In genomic region chr2:156474111-156474510, GRCm38 (mm10) we compare ENCODE assay signal across 10 mouse cellular contexts. TPM values are rescaled to one million over a fixed set of nuclear protein-coding genes. Genes with fewer than 3 reads are reported as not detected.
A peak's percentile ranks its signal among the peaks of the same experiment; 100 is the strongest.
DNase-seq lines count a peak whose midpoint lies in the region; ATAC-seq and TF ChIP-seq lines count a peak whose summit lies in the region.
"Had no signal": no experiment of that assay in that cellular context is flagged by ENCODE, and none has a peak within 500 bp of the region (broad histone marks: within the 10 kb centered on the region; RNA-seq: fewer than 3 reads in every experiment).

No protein-coding gene starts in this region.

- H3K4me2 ChIP-seq in heart, embryonic 13.5 days, result peak overlapping the region; percentile 94; the same call in 1 of the 2 replicates
- no peak overlapping the region for H3K4me2 ChIP-seq in lung, embryonic 14.5 days
- H3K4me2 ChIP-seq in forebrain, embryonic 13.5 days, result no peak overlapping the region

- peaks cover 16% of the 10 kb centered on the region for H3K27me3 ChIP-seq in heart, embryonic 13.5 days (replicated peaks)
- no peaks in the 10 kb centered on the region for H3K27me3 ChIP-seq in lung, embryonic 14.5 days (ENCODE audit: insufficient read depth, low read length)
- H3K27me3 ChIP-seq in forebrain, embryonic 13.5 days, result no peaks in the 10 kb centered on the region

- ATAC-seq in heart, embryonic 13.5 days (ENCODE audit: extremely low read depth, insufficient number of reproducible peaks, low FRiP score, low TSS enrichment), result no peak
- ATAC-seq in lung, embryonic 14.5 days (ENCODE audit: insufficient read depth), result no peak
- no peak for ATAC-seq in forebrain, embryonic 13.5 days

- H3K9me3 ChIP-seq in heart, embryonic 13.5 days, result no peaks in the 10 kb centered on the region
- no peaks in the 10 kb centered on the region for H3K9me3 ChIP-seq in lung, embryonic 14.5 days (ENCODE audit: low read depth, low read length)
- H3K9me3 ChIP-seq in forebrain, embryonic 13.5 days (replicated peaks), result no peaks in the 10 kb centered on the region

- no peak for DNase-seq in heart, adult 9 months (ENCODE audit: low spot score in 2 of 2)
- DNase-seq in lung, embryonic 14.5 days, result peak; percentile 12
- no peak for DNase-seq in lung, postnatal 4 days
- DNase-seq in adipocyte (ENCODE audit: low spot score), result peak; percentile 94
- DNase-seq in cerebellum, postnatal 25 days, result peak; percentile 50 to 62
- no peak for DNase-seq in thymus, postnatal 4 days
- DNase-seq: liver, postnatal 0 days; thymus, postnatal 36 days had no signal

- peak overlapping the region; percentile 87; the same call in 1 of the 2 replicates for H3K27ac ChIP-seq in heart, embryonic 13.5 days (replicated peaks)
- no peak overlapping the region for H3K27ac ChIP-seq in lung, embryonic 14.5 days (ENCODE audit: low read depth)
- no peak overlapping the region for H3K27ac ChIP-seq in forebrain, embryonic 13.5 days

- WGBS in heart, embryonic 13.5 days, result 75% methylated on average over 3 of the region's 3 CpGs
- 53% methylated on average over 3 of the region's 3 CpGs for WGBS in lung, embryonic 14.5 days
- 59% methylated on average over 3 of the region's 3 CpGs for WGBS in forebrain, embryonic 13.5 days

- H3K9ac ChIP-seq in heart, embryonic 13.5 days, result no peak overlapping the region
- no peak overlapping the region for H3K9ac ChIP-seq in lung, embryonic 14.5 days
- no peak overlapping the region for H3K9ac ChIP-seq in forebrain, embryonic 13.5 days

- H3K36me3 ChIP-seq in heart, embryonic 13.5 days, result no peaks in the 10 kb centered on the region
- no peaks in the 10 kb centered on the region for H3K36me3 ChIP-seq in lung, embryonic 14.5 days (ENCODE audit: insufficient read depth)
- H3K36me3 ChIP-seq in forebrain, embryonic 13.5 days (ENCODE audit: poor library complexity, severe bottlenecking), result no peaks in the 10 kb centered on the region

- H3K4me3 ChIP-seq in heart, embryonic 13.5 days, result no peak overlapping the region
- H3K4me3 ChIP-seq in lung, embryonic 14.5 days (ENCODE audit: low read depth, low read length), result no peak overlapping the region
- no peak overlapping the region for H3K4me3 ChIP-seq in forebrain, embryonic 13.5 days

- no peak for TF ChIP-seq CTCF in lung, embryonic 14.5 days (IDR thresholded peaks at IDR 0.05; ENCODE audit: low read depth)

- H3K4me1 ChIP-seq in heart, embryonic 13.5 days, result peaks cover 73% of the 10 kb centered on the region
- peaks cover 12% of the 10 kb centered on the region; the same call in 1 of the 2 replicates for H3K4me1 ChIP-seq in lung, embryonic 14.5 days (ENCODE audit: insufficient read depth)
- peaks cover 21% of the 10 kb centered on the region for H3K4me1 ChIP-seq in forebrain, embryonic 13.5 days

RNA-seq across cellular contexts. Expression of gene Epb41l1, which starts 53.4 kb away (rescaled TPM):
- 1.1 and 1.2 TPM in 2 replicates for polyA plus RNA-seq in heart, embryonic 13.5 days (2015; fragmentation: Nextera tagmentation; extraction: Ambion mirVana)
- 2.1 and 3.2 TPM in 2 replicates for polyA plus RNA-seq in lung, embryonic 14.5 days (2014; fragmentation: Nextera tagmentation; extraction: Ambion mirVana)
- 5.3 and 7.1 TPM in 2 replicates for polyA plus RNA-seq in forebrain, embryonic 13.5 days (2015; fragmentation: Nextera tagmentation; extraction: Ambion mirVana)

Comparison
In these comparisons a context has a peak if more than half of its experiments do, and no peak if none do; other contexts are left out.
1. DNase-seq: peak in lung, embryonic 14.5 days (single experiment), adipocyte (single experiment) and cerebellum, postnatal 25 days (2 of 2); none in heart, adult 9 months (0 of 2), lung, postnatal 4 days (0 of 2) and thymus, postnatal 4 days (single experiment).